ENCODE assay signal across 24 mouse cellular contexts in the genomic region with DNA sequence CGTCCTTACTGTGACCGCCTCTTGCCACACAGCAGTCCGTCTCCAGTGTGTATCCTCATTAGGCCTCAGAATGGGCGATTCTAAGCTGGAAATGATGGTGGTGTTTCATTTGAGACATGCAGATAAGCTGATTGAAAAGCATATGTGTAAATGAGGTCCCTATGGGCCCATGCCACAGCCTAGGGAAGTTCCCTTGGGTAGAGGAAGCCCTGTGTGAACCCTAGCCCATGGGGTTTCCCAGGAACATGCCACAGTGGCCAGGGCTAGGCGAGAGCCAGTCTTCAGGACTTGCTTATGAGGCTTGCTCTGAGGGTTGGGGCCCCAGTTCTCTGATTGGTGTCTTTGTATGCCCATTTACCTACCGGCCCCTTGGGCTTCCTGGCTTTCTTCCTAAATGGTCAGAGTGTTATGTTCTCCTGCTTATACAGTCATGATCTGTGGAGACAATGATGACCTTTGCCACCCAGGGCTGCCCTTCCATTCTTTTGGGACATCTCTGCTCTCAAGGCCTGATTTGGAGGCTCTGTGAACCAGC.
"Had no signal": no experiment of that assay in that cellular context is flagged by ENCODE, and none has a peak within 500 bp of the region (broad histone marks: within the 10 kb centered on the region; RNA-seq: fewer than 3 reads in every experiment).

No protein-coding gene starts in this region.

- DNase-seq: forebrain, postnatal 0 days; gastrocnemius, postnatal 14 days; gastrocnemius, postnatal 36 days; heart, adult 11 months; heart, adult 2 months; heart, postnatal 14 days; heart, postnatal 4 days; kidney, adult 18-20 months; kidney, adult 8-10 months; kidney, postnatal 10 days; kidney, postnatal 25 days; layer of hippocampus, adult 9-11 months; layer of hippocampus, postnatal 36 days had no signal

- H3K9ac ChIP-seq: forebrain, postnatal 0 days; heart, embryonic 13.5 days; heart, embryonic 15.5 days; hindbrain, embryonic 12.5 days; limb, embryonic 13.5 days; limb, embryonic 15.5 days; liver, embryonic 12.5 days; liver, embryonic 14.5 days had no signal

- H3K4me3 ChIP-seq: heart, adult 2 months; heart, embryonic 13.5 days; heart, embryonic 15.5 days; hindbrain, embryonic 10.5 days; hindbrain, embryonic 12.5 days; limb, embryonic 13.5 days; limb, embryonic 15.5 days; liver, embryonic 12.5 days had no signal

- H3K27me3 ChIP-seq: heart, embryonic 13.5 days; heart, embryonic 15.5 days; hindbrain, embryonic 12.5 days; limb, embryonic 13.5 days; limb, embryonic 15.5 days; liver, embryonic 12.5 days had no signal

- ATAC-seq: forebrain, postnatal 0 days; hindbrain, embryonic 16.5 days; inflammation-experienced regulatory T-cells, adult 6 months; liver, embryonic 12.5 days had no signal

- H3K9me3 ChIP-seq: heart, embryonic 13.5 days; heart, embryonic 15.5 days; hindbrain, embryonic 10.5 days; hindbrain, embryonic 12.5 days; limb, embryonic 13.5 days; limb, embryonic 15.5 days; liver, embryonic 12.5 days had no signal

- H3K36me3 ChIP-seq: heart, embryonic 13.5 days; heart, embryonic 15.5 days; hindbrain, embryonic 10.5 days; hindbrain, embryonic 12.5 days; limb, embryonic 13.5 days; limb, embryonic 15.5 days; liver, embryonic 12.5 days had no signal

- H3K4me2 ChIP-seq: heart, embryonic 11.5 days; heart, embryonic 13.5 days; heart, embryonic 15.5 days; hindbrain, embryonic 12.5 days; limb, embryonic 13.5 days; limb, embryonic 15.5 days; liver, embryonic 12.5 days had no signal

- H3K4me1 ChIP-seq: heart, embryonic 13.5 days; heart, embryonic 15.5 days; liver, embryonic 12.5 days had no signal

- H3K27ac ChIP-seq: heart, adult 2 months; heart, embryonic 13.5 days; heart, embryonic 15.5 days; hindbrain, embryonic 10.5 days; hindbrain, embryonic 12.5 days; limb, embryonic 13.5 days; limb, embryonic 15.5 days; liver, embryonic 12.5 days; liver, embryonic 14.5 days had no signal
